Mouse (Mus musculus): ENCODE measurements at regions not wholly inside any gene's neighbourhood (a gene's known extent, or its start where the extent isn't known, plus 50 kb on each side); places are given as distances from the start of the nearest gene placed in this dataset.

DNA sequence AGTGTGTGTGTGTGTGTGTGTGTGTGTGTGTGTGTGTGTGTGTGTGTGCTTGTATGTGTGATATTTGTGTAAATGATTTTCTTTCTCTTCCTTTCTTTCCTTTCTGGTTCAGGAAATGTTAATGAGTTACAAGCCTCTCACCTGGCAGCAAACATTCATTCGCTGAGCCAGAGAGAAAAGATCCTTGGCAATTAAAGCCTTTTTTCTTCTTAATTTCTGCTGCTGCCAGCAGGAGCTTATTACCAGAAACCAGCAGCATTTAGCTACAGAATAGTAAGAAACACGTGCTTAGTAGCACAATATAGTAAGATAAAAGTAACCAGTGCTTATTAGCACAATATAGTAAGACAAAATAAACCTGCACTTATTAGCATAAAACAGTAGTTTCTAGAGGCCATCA is 1050.0 kb upstream of the Pabpc4l start:
- DNase-seq = no peak

GRCm38 (mm10) chr3:47471286-47471685 is 1023.3 kb upstream of the Pabpc4l start:
- DNase-seq = no peak

- DNase-seq = no peak
These were observed 1021.8 kb upstream of the Pabpc4l start for GRCm38 (mm10) chr3:47469860-47470259.

GRCm38 (mm10) chr3:47463556-47463955 is 1015.5 kb upstream of the Pabpc4l start:
- DNase-seq = no peak

- DNase-seq = no peak
These were observed 1002.0 kb upstream of the Pabpc4l start for GRCm38 (mm10) chr3:47450026-47450425.

GRCm38 (mm10) chr3:47440403-47440802 is 992.4 kb upstream of the Pabpc4l start:
- DNase-seq = peak in 1 of 2 experiments; percentile 24

GRCm38 (mm10) chr3:47435551-47435950 is 987.5 kb upstream of the Pabpc4l start:
- no peak for DNase-seq

- no peak for DNase-seq
These were observed 976.5 kb upstream of the Pabpc4l start for GRCm38 (mm10) chr3:47424532-47424931.

Measured in kidney, postnatal 36 days (tissue).